Mouse (Mus musculus) heart, adult 2 months (tissue): ENCODE measurements around the gene Cpeb3. TPM values are rescaled to one million over a fixed set of nuclear protein-coding genes. Genes with fewer than 3 reads are reported as not detected.
A peak's percentile ranks its signal among the peaks of the same experiment; 100 is the strongest.

ENCODE experiments used
- DNase-seq, 2 experiments: peaks; one replicate each; pipeline ENCODE4 v3.0.0; 2021
- H3K27ac ChIP-seq: fragments of 200-600 bp; 2 replicates; pipeline ENCODE4 v1.8.1; 2022
- H3K27me3 ChIP-seq: fragments of 200-500 bp; 2 replicates; pipeline ENCODE4 v1.6.1; 2012; ENCODE audit warnings: mild to moderate bottlenecking, low read length, inconsistent platforms, mixed read lengths; ENCODE audit not compliant: control insufficient read depth, insufficient read depth
- H3K36me3 ChIP-seq: fragments of 200-500 bp; 2 replicates; pipeline ENCODE4 v1.6.1; 2012; ENCODE audit warnings: low read length, inconsistent platforms; ENCODE audit not compliant: control insufficient read depth, insufficient read depth
- H3K4me1 ChIP-seq: fragments of 200-500 bp; 2 replicates; pipeline ENCODE4 v1.6.1; 2011; ENCODE audit warnings: low read length; ENCODE audit not compliant: control insufficient read depth, insufficient read depth
- H3K4me3 ChIP-seq: fragments of 200-600 bp; 2 replicates; pipeline ENCODE4 v1.8.1; 2022
- H3K79me2 ChIP-seq: fragments of 200-500 bp; replicated peaks from 2 replicates; pipeline ENCODE4 v1.6.1; 2012; ENCODE audit warnings: mild to moderate bottlenecking, inconsistent platforms, low read length, moderate library complexity, mixed read lengths; ENCODE audit not compliant: control insufficient read depth, insufficient read depth
- H3K9ac ChIP-seq: fragments of 200-500 bp; 2 replicates; pipeline ENCODE4 v1.6.1; 2012; ENCODE audit warnings: low read depth, mild to moderate bottlenecking, control low read depth, inconsistent platforms, low read length, mixed read lengths
- CTCF ChIP-seq: fragments of 200-600 bp; IDR thresholded peaks from 2 replicates; pipeline ENCODE4 v1.8.1; 2022; ENCODE audit warnings: antibody characterized with exemption, mild to moderate bottlenecking, moderate library complexity
- EP300 ChIP-seq: fragments of 200-500 bp; IDR thresholded peaks from 2 replicates; pipeline ENCODE4 v1.6.1; 2011; ENCODE audit warnings: low read depth, low read length, control low read depth; ENCODE audit not compliant: insufficient read depth
- POLR2A ChIP-seq: fragments of 200-500 bp; IDR thresholded peaks from 2 replicates; pipeline ENCODE4 v1.6.1; 2011; ENCODE audit warnings: mild to moderate bottlenecking, low read depth, low read length, control low read depth; ENCODE audit not compliant: insufficient read depth
- WGBS: fragments of 180-500 bp; shearing (Covaris S2); methylation state at CpG from one replicate; pipeline ENCODE4 v1.1.7; 2018; 5-methylcytosine and 5-hydroxymethylcytosine counted together
- intact Hi-C: fragments of 180-260 bp; cut with DNase I; formaldehyde crosslinking; loops from one replicate; pipeline ENCODE4 v1.15.1; 2025
- polyA plus RNA-seq: library from polyadenylated mRNA; depleted of rRNA; stranded (reverse); fragments of >200 nt; gene quantifications from 2 replicates; pipeline ENCODE4 v1.2.3, GENCODE M21; 2012
- total RNA-seq, 2 experiments: library from RNA; stranded (reverse); gene quantifications; 2 replicates each; pipeline ENCODE4 v1.2.3; 2021

Cpeb3 gene
- total and polyA plus RNA-seq, 3 experiments = 35.6 to 96.9 (median 78.9) TPM

DNA sequence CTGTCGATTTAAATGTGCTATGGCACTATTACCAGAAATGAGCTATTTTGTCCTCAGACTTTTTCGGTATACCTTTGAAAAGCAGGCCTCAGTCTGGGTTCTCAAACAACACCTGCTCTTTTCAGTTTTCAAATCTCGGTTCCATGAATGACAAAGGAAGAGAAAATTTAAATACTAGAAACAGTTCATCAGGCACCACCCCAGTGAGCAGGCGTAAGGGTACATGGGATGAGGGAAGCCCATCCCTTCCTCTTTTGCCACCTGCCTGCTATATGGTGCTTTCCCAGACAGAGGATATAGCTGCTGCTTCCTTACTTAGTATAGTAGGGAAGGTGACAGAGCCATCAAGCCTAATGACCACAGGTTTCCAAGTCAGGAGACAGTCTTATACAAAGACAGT lies 74.7 kb downstream of the Cpeb3 start:
- WGBS = 80% methylated on average over 4 of the region's 4 CpGs
- H3K27ac ChIP-seq = peak overlapping the region; percentile 77
- no peak for DNase-seq
- no peaks in the 10 kb centered on the region for H3K27me3 ChIP-seq
- H3K36me3 ChIP-seq = peaks cover 21% of the 10 kb centered on the region
- TF ChIP-seq CTCF (no peak), POLR2A (no peak), EP300 (no peak)
- H3K4me3 ChIP-seq = no peak overlapping the region
- intact Hi-C loops = loop anchor here (5.0 kb wide), 2 partner anchors 39 to 56 kb away; no protein-coding TSS in a partner anchor
- no peak overlapping the region for H3K9ac ChIP-seq
- H3K4me1 ChIP-seq = peaks cover 4% of the 10 kb centered on the region
- no peaks in the 10 kb centered on the region for H3K79me2 ChIP-seq

DNA sequence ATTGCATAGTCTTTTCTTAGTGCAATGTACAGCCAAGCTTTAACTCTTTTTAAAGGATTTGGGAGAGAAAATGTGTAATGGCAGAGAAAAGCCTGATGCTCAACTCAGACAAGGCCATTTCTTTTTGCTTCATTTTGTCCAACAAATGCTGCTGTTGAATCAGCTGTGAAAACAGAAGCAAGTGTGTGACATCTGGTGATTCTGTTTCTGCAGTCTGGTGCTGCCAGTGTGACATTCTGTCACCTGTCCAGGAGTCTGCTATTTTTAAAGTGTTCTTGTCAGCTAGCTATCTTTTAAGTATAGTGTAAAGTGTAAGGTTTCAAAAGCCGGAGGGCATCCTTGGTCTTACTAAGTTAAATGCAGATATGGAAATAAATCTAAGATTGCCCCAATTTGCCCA lies 76.7 kb downstream of the Cpeb3 start:
- H3K9ac ChIP-seq = no peak overlapping the region
- TF ChIP-seq EP300 (0 out of 2 replicates have a peak, but pooled peaks have one; percentile 40), CTCF (no peak)
- peaks cover 4% of the 10 kb centered on the region; the same call in 1 of the 2 replicates for H3K4me1 ChIP-seq
- intact Hi-C loops = loop anchor here (5.0 kb wide), 2 partner anchors 41 to 54 kb away; no protein-coding TSS in a partner anchor
- peaks cover 13% of the 10 kb centered on the region for H3K36me3 ChIP-seq
- 45% methylated on average over 1 of the region's 1 CpGs for WGBS
- H3K27me3 ChIP-seq = no peaks in the 10 kb centered on the region
- no peak overlapping the region for H3K4me3 ChIP-seq
- peak in 1 of 2 experiments; percentile 44 for DNase-seq
- H3K79me2 ChIP-seq = no peaks in the 10 kb centered on the region
- H3K27ac ChIP-seq = peak overlapping the region; percentile 77

DNA sequence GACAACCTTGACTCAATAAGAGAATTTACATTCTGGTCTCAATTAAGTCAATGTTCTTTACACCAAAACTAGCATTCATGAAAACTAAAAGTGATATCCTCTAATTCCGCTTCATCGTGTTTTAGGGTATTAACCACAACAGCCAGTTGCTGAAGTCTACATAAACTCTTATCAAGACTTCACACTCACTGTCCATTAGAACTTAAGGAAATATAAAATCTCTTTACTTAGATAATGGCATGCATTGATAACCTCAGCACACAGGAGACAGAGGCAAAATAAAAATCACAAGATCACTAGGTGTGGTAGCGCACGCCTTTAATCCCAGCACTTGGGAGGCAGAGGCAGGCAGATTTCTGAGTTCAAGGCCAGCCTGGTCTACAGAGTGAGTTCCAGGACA lies 79.9 kb downstream of the Cpeb3 start:
- no peak overlapping the region for H3K4me3 ChIP-seq
- H3K9ac ChIP-seq = no peak overlapping the region
- WGBS = 92% methylated on average over 4 of the region's 4 CpGs
- no peak for TF ChIP-seq EP300
- DNase-seq = no peak
- no peaks in the 10 kb centered on the region; the same call in 1 of the 2 replicates for H3K79me2 ChIP-seq
- H3K27me3 ChIP-seq = no peaks in the 10 kb centered on the region
- H3K4me1 ChIP-seq = peaks cover 3% of the 10 kb centered on the region; the same call in 1 of the 2 replicates
- H3K36me3 ChIP-seq = peaks cover 23% of the 10 kb centered on the region
- intact Hi-C loops = no loop called here
- H3K27ac ChIP-seq = no peak overlapping the region

DNA sequence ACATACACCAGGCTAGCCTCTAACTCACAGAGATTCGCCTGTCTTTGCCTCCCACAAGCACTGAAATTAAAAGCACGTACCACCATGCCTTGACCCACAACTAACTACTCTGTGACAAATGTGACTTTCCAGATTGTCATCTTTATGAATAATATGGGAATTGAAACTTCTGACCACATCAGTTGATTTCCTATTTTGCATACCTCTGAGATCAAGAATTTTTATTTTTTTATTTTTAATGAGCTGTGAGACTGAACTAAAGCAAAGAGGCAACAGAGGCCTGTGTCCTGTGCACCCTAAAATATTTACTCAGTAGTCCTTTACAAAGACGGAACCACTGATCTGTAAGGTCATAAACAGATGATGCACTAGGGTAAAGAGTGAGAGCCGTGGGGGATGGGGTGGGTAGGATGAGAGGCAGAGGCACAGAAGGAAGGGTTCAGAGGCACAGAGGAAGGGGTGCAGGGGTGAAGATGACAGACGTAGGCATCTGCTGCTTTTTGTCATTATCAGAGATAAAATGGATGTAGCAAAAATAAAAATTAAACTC lies 81.3 kb downstream of the Cpeb3 start:
- H3K79me2 ChIP-seq = no peaks in the 10 kb centered on the region; the same call in 1 of the 2 replicates
- no peak for TF ChIP-seq EP300
- no peak for TF ChIP-seq CTCF
- no peak for TF ChIP-seq POLR2A
- H3K27me3 ChIP-seq = no peaks in the 10 kb centered on the region
- intact Hi-C loops = no loop called here
- no peak overlapping the region for H3K4me3 ChIP-seq
- WGBS = 83% methylated on average over 5 of the region's 5 CpGs
- no peaks in the 10 kb centered on the region; the same call in 1 of the 2 replicates for H3K4me1 ChIP-seq
- H3K36me3 ChIP-seq = peaks cover 21% of the 10 kb centered on the region
- DNase-seq = no peak
- no peak overlapping the region for H3K9ac ChIP-seq
- no peak overlapping the region for H3K27ac ChIP-seq

DNA sequence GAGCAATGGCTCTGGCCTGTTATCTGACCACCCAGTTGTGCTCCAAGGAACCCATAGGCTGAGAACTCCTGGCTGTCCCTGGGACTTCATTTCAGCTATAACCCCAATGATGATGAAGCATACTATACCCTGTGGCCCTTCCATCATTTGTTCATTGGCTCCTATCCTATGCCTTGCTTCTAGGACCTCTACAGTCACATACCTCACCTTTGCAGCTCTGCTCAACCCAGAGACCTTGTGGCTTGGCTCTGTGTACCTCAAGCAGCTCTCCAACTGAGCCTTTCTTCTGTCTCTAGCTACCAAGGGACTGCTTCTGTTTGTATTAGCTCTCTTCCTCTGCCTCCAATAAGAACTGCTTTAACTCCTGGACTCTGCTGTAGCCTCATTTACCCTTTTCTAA lies 83.4 kb downstream of the Cpeb3 start:
- H3K36me3 ChIP-seq = peaks cover 15% of the 10 kb centered on the region
- H3K4me3 ChIP-seq = no peak overlapping the region
- H3K27ac ChIP-seq = no peak overlapping the region
- no peaks in the 10 kb centered on the region; the same call in 1 of the 2 replicates for H3K79me2 ChIP-seq
- no peak for DNase-seq
- H3K4me1 ChIP-seq = no peaks in the 10 kb centered on the region; the same call in 1 of the 2 replicates
- no peak for TF ChIP-seq POLR2A
- TF ChIP-seq EP300 = no peak
- no peak for TF ChIP-seq CTCF
- intact Hi-C loops = no loop called here
- H3K27me3 ChIP-seq = no peaks in the 10 kb centered on the region
- no peak overlapping the region for H3K9ac ChIP-seq

DNA sequence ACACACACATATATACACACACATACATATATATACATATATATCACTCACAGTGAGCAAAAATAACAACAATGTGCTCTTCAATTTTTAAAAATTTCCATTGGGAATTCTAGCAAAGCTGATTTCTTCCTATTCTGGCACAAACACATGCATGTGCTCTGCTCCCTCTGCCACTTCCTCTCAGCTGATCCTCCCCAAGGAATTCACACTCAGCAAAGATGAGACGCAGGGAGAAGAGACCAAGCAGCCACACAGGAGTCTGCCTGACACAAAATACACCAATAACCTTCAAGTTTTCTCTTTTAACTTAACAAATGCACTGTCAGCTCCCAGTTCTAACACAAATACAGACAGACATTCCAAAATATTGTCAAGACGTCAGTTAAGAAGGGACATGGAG lies 89.1 kb downstream of the Cpeb3 start:
- 20% methylated on average over 2 of the region's 2 CpGs for WGBS
- no peak overlapping the region for H3K4me3 ChIP-seq
- H3K79me2 ChIP-seq = no peaks in the 10 kb centered on the region
- H3K27ac ChIP-seq = no peak overlapping the region; the same call in 1 of the 2 replicates
- no peak for DNase-seq
- intact Hi-C loops = no loop called here
- TF ChIP-seq POLR2A = no peak
- no peak for TF ChIP-seq CTCF
- TF ChIP-seq EP300 = no peak
- H3K27me3 ChIP-seq = no peaks in the 10 kb centered on the region
- peaks cover 6% of the 10 kb centered on the region for H3K4me1 ChIP-seq
- H3K9ac ChIP-seq = no peak overlapping the region
- peaks cover 7% of the 10 kb centered on the region; the same call in 1 of the 2 replicates for H3K36me3 ChIP-seq
